Mouse (Mus musculus) bone marrow macrophage, adult 2 months (primary cell): ENCODE data around the gene Srsf10.

Experiments
- CTCF ChIP-seq: IDR thresholded peaks from 2 replicates; pipeline ENCODE4 v1.5.1; 2012; ENCODE audit warnings: low read depth, mild to moderate bottlenecking, low read length, moderate library complexity
- POLR2A ChIP-seq: IDR thresholded peaks from 2 replicates; pipeline ENCODE4 v1.6.1; 2012; ENCODE audit warnings: mild to moderate bottlenecking, low read depth, low read length, borderline replicate concordance

GRCm38 (mm10) chr4:135889884-135890283 lies 34.3 kb downstream of the Srsf10 start:
- TF ChIP-seq CTCF (peak; percentile 90), POLR2A (no peak)
